Mouse (Mus musculus) large intestine, adult 2 months (tissue): ENCODE data around the gene Adamts5. TPM values are rescaled to one million over a fixed set of nuclear protein-coding genes. Genes with fewer than 3 reads are reported as not detected.

Source experiments
- DNase-seq: peaks from one replicate; pipeline ENCODE4 v3.0.0-alpha.2; 2012; ENCODE audit warnings: low read depth, low spot score
- WGBS: fragments of 180-500 bp; shearing (Covaris S2); methylation state at CpG from one replicate; pipeline ENCODE4 v1.1.7; 2018; 5-methylcytosine and 5-hydroxymethylcytosine counted together
- polyA plus RNA-seq: library from polyadenylated mRNA; depleted of rRNA; stranded (reverse); fragments of >200 nt; gene quantifications from 2 replicates; pipeline ENCODE4 v1.2.3, GENCODE M21; 2012; rRNA removed

Adamts5 gene
- polyA plus RNA-seq, 1 experiment: 0.35 TPM

DNA sequence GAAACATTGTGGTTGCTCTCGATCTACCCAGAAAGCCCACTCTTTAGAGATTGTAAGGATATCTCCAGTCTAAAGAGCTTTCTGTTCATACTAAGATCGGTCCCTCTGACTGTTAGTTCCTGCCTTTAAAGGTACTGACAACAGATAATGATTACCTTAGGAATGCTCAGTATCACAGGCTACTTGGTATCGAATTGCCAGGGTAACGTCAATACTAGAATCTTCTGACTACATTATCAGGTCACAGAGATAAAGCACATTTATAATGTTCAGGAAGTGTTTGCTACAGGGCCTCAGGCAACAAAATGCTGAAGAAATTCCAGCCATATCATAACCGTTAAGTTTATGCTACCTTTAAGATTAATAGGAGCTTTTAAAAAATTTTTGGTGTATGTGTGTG is 47.1 kb downstream of the Adamts5 start:
- no peak for DNase-seq
- WGBS: 88% methylated on average over 5 of the region's 5 CpGs

DNA sequence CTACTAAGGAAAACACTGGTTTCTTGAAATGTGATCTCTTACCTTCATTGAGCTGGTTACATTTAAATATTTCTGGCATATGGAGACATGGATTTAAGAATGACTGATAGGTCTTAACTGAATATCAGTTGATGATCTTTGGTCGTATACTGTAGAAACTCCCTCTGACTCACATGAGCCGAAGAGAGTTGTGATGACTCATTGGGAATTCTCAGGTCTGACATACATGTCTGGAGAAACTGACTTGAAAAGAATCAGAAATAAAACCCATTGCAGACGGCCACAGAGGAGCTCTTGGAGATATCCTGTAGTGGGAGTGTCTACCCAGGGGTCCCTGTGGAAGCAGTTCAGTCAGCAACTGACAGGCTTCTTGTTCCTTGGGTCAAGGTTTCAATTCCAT is 74.6 kb downstream of the Adamts5 start:
- WGBS: 52% methylated on average over 3 of the region's 3 CpGs
- no peak for DNase-seq

DNA sequence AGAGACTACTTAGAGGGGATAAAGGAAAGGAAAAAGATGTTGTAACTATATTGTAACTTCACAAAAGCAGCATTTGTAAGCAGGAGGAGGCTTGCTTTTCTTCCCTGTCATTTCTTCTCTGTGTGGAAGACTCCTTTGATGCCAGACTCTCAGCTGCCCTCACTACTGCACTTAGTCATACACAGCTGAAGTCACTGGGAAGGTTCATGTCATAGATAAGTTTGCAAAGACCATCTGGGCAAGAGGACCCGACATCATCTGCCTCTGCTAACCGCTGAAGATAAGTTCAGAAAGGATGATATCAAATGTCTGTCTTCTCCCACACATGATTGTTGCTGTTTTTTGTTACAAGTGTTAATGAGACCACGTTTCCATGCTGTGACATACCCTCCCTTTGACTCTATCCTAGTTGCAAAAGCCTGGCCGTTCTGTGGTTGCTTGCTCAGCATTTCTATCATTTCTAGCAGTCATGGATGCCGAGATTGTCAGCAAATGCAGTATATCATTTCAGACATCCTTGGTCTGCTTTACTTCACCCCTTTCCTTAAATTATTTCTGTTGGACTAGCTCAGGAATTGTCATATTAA is 79.2 kb downstream of the Adamts5 start:
- no peak for DNase-seq
- 65% methylated on average over 5 of the region's 5 CpGs for WGBS

DNA sequence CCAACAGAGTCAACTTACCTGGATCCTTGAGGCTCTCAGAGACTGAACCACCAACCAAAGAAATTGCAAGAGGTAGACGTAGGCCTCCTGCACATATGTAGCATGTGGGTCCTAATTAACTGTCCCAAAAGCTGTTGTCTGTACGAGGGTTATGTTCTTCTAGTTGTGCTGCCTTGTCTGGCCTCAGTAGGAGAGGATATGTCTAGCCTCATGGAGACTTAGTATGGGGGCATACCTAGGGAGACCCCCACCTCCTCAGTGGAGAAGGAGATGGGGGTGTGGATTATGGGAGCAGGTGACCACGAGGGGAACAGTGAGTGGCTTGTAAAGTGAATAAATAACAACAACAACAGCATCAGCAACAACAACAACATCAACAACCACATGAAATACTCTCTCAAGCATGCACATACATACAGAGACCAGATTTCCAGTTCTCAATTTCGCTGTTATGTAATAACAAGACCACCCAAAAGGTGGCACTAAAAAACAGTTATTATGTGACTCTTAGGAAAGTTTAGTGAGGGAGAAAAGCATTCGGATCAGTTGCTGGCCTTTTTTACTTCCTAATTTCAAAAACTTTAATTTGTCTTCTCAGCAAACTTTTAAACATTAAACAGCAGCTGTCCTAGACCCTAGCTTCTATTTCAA is 81.7 kb downstream of the Adamts5 start:
- WGBS: 44% methylated on average over 5 of the region's 5 CpGs
- DNase-seq: no peak

DNA sequence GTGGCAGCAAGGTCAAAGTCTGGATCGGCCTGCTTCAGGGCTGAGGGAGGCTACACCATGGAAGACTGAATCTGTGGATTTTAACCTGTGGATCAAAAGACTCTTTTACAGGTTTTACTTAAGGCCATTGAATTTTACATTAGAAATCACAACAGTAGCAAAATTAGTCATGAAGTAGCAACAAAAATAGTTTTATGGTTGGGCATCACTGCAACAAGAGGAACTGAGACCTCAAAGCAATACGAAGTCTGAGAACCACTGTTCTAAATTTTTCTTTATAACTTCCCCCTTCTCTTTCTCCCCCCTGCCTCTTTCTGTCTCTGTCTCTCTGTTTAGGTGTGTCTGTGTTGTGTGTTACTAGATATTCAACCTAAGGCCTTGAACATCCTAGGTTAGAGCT is 87.5 kb downstream of the Adamts5 start:
- no peak for DNase-seq
- 75% methylated on average over 2 of the region's 2 CpGs for WGBS

DNA sequence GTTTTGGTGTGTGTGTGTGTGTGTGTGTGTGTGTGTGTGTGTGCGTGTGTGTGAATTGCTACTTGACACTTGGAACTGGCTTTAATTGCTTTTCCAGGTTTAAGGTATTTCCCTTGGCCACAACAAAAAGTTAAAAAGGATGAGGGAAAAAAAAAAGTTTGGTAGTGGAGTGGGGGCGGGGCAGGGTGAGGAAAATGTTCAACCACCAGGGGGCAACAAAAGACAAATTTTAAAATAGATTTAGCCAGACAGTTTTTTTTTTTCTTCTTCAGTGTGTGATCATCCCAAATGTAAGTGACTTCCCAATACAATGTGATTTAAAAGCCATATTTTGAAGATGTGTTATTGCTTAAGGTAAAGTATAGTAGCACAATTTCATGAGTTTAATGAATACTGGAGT is 94.0 kb downstream of the Adamts5 start:
- no peak for DNase-seq
- WGBS: 10% methylated on average over 2 of the region's 2 CpGs

DNA sequence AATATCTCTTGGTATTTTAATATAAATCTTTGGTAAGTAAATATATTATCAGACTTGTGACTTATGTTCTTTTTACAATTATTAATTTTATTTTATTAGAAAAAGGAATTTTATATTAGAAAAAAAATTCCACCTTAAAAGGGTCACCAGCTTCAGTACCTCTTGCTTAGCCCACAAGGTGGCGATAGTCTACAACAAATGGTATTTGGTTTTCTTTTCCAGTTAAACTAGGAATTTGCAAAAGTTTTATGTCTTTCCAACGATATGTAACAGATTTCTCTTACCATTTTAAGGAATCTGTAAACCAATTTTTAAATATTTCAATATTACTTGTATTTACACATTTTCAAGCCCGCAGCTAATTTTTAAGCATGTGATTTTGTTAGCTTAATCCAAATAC is 94.6 kb downstream of the Adamts5 start:
- no peak for DNase-seq
- WGBS: 20% methylated on average over 3 of the region's 3 CpGs

Other genes starting within 250 kb of the Adamts5 start
- 2.3 and 5.1 TPM in 2 replicates for gene Adamts1, start 98.7 kb downstream of the Adamts5 start, polyA plus RNA-seq